ENCODE assay signal across 4 mouse cellular contexts in the genomic region with DNA sequence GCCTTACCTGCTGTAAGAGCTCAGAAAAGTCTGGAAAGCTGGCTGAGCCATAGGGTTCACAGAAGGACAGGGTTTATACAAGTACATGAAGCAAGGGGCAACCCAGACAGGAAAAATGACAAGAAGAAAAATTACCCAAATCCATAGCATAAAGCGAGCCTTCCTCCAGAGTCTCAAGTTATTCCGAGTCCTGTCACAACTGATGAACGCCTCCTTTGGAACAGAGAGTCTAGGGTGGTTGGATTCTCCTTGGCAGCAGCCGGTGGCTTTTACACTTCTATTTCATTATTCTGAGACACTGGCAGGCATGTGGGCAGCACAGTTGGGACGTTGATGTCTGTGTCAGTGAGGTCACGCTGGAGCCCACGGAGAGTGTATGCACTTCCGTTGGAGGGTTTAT.
"Had no signal": no experiment of that assay in that cellular context is flagged by ENCODE, and none has a peak within 500 bp of the region (broad histone marks: within the 10 kb centered on the region; RNA-seq: fewer than 3 reads in every experiment).

No protein-coding gene starts in this region.

- DNase-seq: right cerebral cortex, postnatal 14 days; right cerebral cortex, postnatal 4 days; spleen, adult 18-20 months; thymus, adult 18-20 months had no signal
